Mouse (Mus musculus) adrenal gland, postnatal 25 days (tissue): ENCODE measurements around the gene Btbd6. TPM values are rescaled to one million over a fixed set of nuclear protein-coding genes. Genes with fewer than 3 reads are reported as not detected.

Experiments used
- DNase-seq: peaks from one replicate; pipeline ENCODE4 v3.0.0; 2021; ENCODE audit warnings: mixed read lengths
- total RNA-seq: library from RNA; stranded (reverse); gene quantifications from 2 replicates; pipeline ENCODE4 v1.2.3, GENCODE M21; 2021

Btbd6 gene
- total RNA-seq, 1 experiment from 2014 or later = 26.8 TPM

DNA sequence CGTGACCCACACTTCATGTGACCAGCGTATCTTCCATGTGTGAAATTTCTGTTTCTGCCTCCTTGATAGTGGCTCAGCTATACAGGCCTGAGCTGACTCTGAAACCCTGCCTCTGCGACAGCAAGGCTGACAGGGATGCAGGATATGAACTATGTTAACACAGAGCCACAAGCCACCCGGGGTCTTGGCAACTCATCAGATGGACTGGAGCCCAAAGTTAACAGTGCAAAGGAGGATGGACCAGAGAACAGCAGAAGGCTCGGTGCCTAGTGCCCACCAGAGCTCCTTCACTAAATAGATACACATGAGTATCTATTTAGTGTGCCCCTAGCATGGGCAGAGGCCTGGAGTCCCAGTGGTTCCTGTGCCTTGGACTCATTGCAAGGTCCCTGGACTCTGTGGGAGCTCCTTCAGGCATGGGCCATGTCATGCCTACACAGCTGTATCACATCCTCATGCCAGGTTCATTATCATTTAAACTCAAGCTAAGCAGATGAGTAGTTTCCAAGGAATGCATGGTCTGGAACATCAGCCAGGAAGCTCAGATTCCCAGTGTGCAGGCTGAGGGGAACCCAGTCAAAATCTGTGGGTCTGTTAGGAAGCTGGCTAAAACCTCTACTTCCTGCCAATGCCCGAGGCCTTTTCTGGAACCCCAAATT, 35.5 kb downstream of the Btbd6 start:
- DNase-seq = no peak

DNA sequence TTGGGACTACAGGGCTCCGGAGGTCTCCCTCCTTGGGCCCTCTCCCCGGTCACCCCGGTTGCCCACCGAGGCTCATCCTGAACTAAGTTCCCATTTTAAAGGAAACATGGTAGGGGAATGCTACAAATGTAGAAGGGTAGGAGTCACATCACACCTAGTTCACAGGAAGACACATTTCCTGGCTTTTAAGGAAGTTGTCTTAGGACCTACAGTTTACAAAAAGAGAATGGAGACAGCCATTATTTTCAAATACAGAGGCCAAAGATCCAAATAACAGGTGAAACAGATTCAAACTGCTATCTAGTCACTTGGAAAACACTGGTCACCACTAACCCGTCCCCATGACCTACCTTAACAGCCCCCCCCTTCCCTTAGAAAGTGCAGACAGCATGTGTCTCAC, 36.2 kb downstream of the Btbd6 start:
- DNase-seq = no peak

DNA sequence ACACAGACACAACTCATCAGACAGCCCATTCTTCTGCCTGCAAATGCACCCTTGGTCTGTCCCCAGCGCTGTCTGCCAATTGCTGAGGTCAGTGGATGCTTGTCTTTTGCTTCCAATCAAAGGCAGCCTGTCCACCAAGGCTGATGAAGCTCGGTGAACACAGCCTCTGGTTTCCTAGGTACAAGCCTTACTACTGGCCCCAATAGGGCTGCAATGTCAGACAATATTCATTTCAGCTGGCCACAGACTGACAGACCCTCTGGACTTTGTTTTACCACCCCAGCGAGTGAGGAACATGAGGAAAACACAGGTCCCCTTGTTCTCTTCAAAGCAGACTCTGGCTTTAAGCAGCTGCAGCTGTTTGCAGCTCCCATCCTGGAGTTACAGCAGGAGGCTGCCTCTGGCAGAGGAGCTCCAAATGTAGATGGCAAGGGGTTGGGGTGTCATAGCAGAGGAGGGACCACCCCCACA, 36.8 kb downstream of the Btbd6 start:
- no peak for DNase-seq

DNA sequence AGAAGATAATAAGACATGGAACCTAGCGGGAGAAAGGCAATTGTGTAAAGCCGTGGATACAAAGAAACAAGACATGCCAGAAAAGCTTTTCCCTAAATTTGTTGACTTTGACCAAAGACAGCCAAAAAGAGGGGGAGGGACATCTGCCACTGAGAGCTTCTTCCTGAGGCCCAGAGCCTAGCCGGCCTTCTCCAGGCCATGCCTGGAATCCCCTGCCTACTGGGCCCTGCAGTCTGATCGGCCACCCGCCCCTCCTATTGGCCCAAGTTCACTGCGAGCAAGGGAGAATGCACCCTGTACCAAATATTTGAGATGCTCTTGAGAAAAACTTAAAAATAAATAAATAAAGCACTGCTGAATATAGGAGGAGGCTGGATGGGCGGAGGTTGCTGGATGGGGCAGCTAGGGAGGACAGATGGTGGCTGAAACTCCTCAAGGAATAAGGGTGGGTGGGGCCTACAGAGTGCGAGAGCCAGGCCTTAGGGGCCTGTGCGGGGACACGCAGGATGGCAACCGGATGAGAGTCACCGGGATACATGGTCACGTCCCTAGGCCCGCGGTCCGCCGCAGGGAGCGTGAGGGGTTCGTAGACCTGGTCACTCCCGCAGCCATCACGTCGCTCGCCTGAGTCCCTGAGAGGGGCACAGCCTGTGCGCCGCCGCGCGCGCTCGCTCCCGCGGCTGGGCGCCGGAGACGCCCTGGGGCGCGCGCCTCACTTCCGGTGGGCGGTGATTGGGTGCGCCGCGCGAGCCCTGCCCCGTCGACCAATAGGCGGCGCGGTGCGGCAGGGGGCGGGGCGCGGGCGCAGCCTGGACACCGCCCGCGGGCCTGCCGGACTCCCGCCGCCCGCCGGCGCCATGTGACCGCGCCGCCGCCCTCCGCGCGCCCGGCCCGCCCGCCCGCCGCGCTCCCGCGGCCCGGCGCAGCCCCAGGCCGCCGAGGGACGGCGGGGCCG, 37.6 kb downstream of the Btbd6 start, which contains the start of gene Pacs2:
Gene Pacs2, plus strand, starts transcription at position 905 of the 955 bp plus-strand sequence.
- peak; percentile 97 for DNase-seq

DNA sequence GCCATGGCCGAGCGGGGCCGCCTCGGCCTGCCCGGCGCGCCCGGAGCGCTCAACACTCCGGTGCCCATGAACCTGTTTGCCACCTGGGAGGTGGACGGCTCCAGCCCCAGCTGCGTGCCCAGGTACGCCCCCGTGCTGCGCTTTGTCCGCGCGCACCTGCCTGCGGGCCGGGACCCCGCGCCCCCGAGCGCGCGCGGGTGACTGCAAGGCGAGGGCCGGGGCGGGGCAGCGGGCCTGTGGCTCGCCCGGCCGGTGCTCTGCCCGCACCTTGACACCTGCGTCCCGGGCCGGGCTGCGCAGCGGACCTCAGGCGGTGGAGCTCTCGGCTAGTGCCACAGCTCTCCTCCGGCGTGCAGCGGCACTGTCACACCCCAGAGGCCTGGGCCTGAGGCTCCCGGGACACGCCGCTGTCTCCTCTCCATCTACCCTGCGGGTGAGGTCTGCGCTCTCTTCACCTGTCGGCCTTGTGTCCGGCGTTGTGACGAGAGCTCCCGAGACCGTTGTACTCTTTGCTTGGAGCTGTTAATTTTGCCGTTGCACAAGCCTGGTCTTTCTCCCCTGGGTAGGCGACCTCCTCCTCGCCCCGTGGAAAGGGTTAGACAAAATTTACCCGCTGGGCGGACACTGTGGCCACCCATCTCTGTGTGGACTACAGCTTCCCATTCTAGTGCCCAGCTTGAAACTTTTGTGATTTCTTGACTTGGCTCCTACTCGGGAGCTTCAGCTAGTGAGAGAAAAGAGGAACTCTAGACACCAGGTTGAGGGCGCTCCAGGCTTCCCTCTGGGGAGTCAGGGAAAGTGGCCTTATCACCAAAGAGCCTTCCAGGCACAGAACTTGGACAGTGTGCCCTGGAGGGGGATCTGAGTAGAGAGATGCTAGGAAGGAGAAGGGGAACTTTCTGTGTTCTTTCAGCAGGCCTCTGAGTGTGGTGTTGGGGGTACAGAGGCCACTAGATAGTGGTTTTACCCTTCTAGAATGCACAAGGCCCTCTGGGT, 38.6 kb downstream of the Btbd6 start:
- DNase-seq = peak; percentile 35

DNA sequence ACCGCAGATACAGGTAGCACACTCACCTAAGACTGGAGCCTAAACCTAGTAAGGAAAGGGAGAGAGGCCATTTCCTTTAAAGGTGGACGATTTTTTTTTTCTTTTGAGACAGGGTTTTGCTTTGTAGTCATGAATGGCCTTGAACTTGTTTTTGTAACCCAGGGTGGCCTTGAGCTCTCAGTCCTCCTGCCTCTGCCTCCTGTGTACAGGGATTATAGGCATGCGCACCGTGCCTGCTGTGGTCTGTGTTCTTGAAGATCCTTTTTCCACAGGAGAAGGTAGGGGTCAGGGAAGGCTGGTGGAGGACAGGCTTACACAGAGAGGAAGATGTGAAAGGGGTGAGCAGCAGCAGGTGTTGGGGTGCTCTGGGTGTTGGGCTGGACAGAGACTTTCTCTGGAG, 39.7 kb downstream of the Btbd6 start:
- DNase-seq = no peak

DNA sequence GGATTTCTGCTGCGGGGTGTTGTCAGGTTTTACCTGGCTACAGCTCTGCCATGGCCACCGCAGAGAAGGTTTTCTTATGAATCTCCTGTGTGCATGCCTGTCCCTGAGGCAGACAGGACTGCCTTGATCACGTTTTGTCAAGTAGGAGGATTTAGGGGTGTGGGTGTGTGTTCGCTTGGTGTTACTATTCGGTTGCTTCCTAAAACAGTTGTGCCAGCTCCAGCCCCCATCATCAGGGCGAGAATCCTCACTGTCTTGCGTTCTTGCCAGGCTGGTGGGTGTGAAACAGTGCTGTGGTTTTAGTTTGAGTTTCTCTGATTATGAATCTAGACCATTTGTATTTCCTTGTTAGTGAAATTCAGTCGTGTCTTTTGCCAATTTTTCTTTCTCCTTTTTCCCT, 40.7 kb downstream of the Btbd6 start:
- DNase-seq = no peak

DNA sequence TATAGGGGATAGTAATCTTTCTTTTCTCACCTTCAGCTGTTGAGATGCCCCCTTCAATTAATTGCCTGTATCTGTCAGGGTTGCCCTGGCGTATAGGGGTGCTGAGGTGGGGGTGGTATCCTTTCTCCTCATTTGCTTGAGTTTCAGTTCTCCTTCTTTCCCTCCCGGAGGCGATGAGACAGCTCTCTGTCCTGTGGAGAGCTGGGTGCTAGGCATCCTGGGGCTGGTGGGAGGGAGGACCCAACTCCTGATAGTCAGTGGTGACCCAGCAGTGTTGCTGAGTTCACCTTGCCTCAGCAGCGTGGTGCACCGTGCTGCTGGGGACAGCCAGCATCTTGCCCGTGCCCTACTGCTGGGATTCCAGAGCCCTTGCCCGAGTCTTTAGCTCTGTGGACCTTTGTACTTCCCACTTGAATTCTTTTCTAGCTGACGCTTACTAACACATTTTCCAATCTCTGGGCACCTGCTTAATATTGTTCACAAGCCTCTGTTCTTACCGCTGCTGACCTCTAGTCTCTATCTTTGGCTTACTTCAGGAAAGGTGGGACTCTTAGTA, 41.2 kb downstream of the Btbd6 start:
- no peak for DNase-seq

DNA sequence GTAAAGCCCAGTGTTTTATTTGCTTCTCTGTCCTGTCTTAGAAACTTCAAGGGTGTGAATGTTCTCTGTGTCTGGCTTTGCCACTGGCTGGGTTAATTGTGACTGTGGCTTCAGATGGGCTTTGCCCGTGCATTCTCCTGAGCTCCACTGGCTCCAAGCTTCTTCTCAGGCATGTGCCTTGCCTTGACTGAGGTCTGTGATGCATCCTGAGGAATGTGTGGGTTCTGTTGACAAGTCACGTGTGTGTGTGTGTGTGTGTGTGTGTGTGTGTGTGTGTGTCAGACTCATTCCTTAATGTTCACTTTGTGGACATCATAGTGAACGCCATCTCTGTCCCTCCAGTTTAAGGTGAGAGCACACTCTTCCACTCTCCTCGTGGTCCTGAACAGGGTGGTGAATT, 42.5 kb downstream of the Btbd6 start:
- DNase-seq = no peak

DNA sequence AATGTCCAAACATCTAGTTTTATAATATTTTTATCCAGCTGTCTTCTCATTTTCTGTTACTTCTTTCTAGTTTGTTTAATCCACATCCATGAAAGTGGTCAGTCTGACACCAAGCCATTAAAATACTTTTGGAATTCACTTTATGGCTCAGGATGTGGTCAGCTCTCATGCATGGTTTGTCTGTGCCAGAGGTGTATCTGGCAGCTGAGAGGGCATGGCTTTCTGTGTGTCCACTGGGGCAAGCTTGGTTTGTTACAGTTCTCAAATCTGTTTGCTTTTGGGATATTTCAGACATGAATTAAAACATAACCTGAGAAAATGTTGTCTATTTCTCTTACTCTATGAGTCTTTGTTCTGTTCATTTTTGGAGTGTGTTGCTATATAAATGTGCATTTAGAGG, 45.2 kb downstream of the Btbd6 start:
- no peak for DNase-seq

DNA sequence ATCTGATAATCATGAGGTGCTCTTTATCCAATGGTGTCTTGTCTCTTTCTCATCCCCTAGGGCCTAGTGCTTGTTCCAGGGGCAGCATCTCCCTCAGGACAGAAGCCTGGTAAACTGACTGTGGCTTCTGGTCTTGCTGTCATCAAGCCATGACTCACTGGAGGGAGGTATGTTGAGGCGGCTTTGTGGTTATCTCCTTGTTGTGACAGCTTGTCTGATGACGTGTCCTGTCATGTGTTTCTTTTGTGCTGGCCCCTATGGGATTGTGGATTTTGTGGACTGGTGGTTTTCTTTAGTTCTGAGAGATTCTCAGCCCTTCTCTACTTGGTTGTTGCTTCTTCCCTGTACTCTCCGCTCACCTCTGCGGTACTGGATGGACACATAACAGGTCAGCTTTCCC, 46.8 kb downstream of the Btbd6 start:
- DNase-seq = no peak

DNA sequence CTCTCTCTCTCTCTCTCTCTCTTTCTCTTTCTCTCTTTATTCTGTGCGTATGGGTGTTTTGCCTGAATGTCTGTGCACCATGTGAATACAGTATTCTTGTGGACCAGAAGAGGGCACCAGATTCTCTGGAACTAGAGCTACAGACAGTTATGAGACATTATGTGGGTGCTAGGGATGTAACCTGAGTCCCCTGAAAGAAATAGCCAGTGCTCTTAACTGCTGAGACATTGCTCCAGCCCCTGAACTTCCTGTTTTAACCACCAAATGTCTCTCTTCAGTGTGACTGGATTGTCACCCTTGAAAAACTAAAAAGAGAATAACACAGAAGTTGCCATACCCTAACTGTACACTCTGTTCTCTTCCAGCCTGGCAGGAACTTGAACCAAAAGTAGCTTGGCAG, 50.3 kb downstream of the Btbd6 start:
- no peak for DNase-seq

DNA sequence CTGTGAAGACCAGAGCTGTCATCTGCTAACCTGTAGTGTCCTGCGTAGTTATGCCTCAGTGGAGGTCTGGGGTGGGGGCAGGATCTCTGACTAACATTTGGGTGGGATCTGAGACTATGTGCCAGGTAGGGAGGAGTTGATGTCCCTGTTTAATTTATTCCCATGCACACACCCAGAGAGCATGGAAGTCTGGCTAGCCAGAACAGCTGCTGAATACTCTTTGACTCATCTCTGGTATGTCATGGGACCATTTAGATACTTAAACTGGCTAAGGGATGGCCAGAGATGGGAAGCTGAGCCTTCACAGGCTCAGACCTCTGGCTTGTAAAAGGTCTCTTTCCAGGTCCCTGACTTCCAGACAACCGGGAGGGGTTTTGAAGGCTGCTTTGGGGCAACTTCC, 51.2 kb downstream of the Btbd6 start:
- DNase-seq = no peak

DNA sequence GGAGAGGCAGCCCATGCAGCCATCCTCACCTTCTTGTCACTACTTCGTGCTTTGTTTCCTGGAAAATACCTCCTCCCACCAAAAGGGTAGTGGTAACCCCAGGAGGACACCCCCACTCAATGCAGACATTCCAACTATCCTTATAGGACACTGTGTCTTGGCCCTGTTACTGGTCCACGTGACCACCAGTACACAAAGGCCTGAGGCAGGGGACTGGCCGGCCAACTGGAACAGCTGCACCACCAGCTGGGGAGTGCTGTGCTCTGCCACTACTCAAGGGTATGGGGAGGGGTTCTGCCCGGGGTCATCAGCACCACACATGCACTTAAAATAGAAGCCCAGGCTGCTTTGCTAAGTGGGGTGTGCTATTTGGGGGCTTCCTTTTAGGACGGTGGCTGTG, 51.8 kb downstream of the Btbd6 start:
- no peak for DNase-seq

Other genes with a start within 250 kb of the Btbd6 start
- gene Pld4, start 215.8 kb upstream of the Btbd6 start, total RNA-seq = 6.4 and 6.8 TPM in 2 replicates
- 5.1 and 5.7 TPM in 2 replicates for gene Ahnak2, start 173.8 kb upstream of the Btbd6 start, total RNA-seq
- 7.7 and 10.0 TPM in 2 replicates for gene Clba1, start 167.5 kb upstream of the Btbd6 start, total RNA-seq
- gene Cdca4, start 147.1 kb upstream of the Btbd6 start, total RNA-seq = 15.5 and 15.9 TPM in 2 replicates
- 0.12 TPM in 1 of 2 replicates, not detected in the other for gene Gpr132, start 108.3 kb upstream of the Btbd6 start, total RNA-seq
- gene Jag2, start 46.7 kb upstream of the Btbd6 start, total RNA-seq = 7.6 and 8.4 TPM in 2 replicates
- 26.6 and 40.7 TPM in 2 replicates for gene Nudt14, start 34.4 kb upstream of the Btbd6 start, total RNA-seq
- 65.9 and 68.8 TPM in 2 replicates for gene Brf1, start 24.2 kb downstream of the Btbd6 start, total RNA-seq
- gene Pacs2, start 38.0 kb downstream of the Btbd6 start, total RNA-seq = 45.6 and 55.5 TPM in 2 replicates
- gene Tex22, start 98.0 kb downstream of the Btbd6 start, total RNA-seq = 0.67 TPM in 1 of 2 replicates, not detected in the other
- gene Mta1, start 121.8 kb downstream of the Btbd6 start, total RNA-seq = 104 and 109 TPM in 2 replicates
- gene Crip2, start 163.8 kb downstream of the Btbd6 start, total RNA-seq = 65.9 and 69.0 TPM in 2 replicates
- gene Crip1, start 169.8 kb downstream of the Btbd6 start, total RNA-seq = 28.9 and 30.2 TPM in 2 replicates
- gene Tedc1, start 179.9 kb downstream of the Btbd6 start, total RNA-seq = 1.4 and 2.5 TPM in 2 replicates
- gene Tmem121, start 209.4 kb downstream of the Btbd6 start, total RNA-seq = 4.1 and 4.3 TPM in 2 replicates